18 mouse cellular contexts compared by ENCODE assay signal in the genomic region with DNA sequence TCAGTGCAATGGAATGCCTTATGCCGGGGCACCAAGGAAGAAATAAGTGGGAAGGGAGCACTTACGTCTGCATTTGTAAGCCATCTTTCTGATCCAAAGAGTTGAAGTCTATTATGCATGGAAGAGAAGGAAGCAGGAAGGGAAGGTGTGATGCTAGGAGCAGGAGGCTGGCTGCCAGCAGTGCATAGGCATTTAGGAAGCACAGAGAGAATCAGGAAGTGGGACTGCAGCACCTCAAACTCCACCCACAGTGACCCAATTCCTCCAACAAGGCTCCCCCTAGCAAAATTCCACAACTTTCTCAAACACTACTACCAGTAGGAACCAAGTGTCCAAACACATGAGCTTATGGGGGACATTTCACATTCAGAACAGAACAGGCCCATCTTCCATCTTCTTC.
DNase-seq lines count a peak whose midpoint lies in the region; ATAC-seq lines count a peak whose summit lies in the region.
"Had no signal": no experiment of that assay in that cellular context is flagged by ENCODE, and none has a peak within 500 bp of the region (broad histone marks: within the 10 kb centered on the region; RNA-seq: fewer than 3 reads in every experiment).

No protein-coding gene starts in this region.

- ATAC-seq in frontal cortex, adult (ENCODE audit: low TSS enrichment): peak; percentile 91
- ATAC-seq in common myeloid progenitor, adult 5-6 weeks (replicated peaks; ENCODE audit: low read depth, poor library complexity, severe bottlenecking): 0 out of 2 replicates have a peak, but pooled peaks have one; percentile 52
- ATAC-seq in megakaryocyte progenitor cell, adult 5-6 weeks (replicated peaks; ENCODE audit: poor library complexity): peak; percentile 81
- ATAC-seq: CD4-positive, CD25-positive, alpha-beta regulatory T cell, adult 4 months; forebrain, embryonic 14.5 days; forebrain, postnatal 0 days had no signal

- no peak for DNase-seq in frontal cortex, postnatal 10 days (ENCODE audit: low spot score in 2 of 2)
- DNase-seq in R1 (ENCODE audit: low read depth, low spot score): peak; percentile 3
- DNase-seq in adrenal gland, postnatal 14 days: no peak
- no peak for DNase-seq in lung, adult 18-20 months
- no peak for DNase-seq in thymus, postnatal 36 days
- DNase-seq: adrenal gland, postnatal 10 days; cerebellum, adult 11-12 months; cerebellum, adult 8-10 months; cerebellum, postnatal 10 days; forebrain, postnatal 0 days; gastrocnemius, postnatal 10 days; gastrocnemius, postnatal 36 days; heart, adult 11 months had no signal
